Mouse (Mus musculus): ENCODE data around the gene Gda. TPM values are rescaled to one million over a fixed set of nuclear protein-coding genes. Genes with fewer than 3 reads are reported as not detected.
A peak's percentile ranks its signal among the peaks of the same experiment; 100 is the strongest.

Gene Gda
- polyA plus RNA-seq, 1 experiment from 2014 or later: 0.13 TPM

DNA sequence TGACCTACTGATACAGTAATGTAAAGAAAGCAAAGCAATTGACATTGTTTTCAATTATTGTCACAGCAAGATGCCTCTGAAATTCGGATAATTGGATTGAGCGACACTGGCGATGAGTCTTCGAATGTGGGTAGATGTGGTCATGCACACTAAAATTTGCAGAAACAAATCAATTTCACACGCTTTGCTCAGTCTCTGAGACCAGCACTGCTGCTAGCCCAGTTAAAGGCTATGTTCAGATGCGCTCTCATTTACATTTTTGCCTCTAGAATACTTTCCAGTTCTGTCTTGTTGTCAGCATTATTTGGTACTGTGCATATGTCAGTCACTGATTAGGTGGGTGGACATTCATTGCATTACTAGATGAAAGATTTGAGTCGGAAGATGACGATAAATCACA lies 102.5 kb downstream of the Gda start:
- DNase-seq (ENCODE audit: low spot score) (no peak), ATAC-seq (replicated peaks; ENCODE audit: insufficient number of reproducible peaks, low FRiP score, low TSS enrichment, low read depth) (no peak)
- Histone ChIP-seq H3K36me3 (replicated peaks; ENCODE audit: control insufficient read depth, insufficient read depth, low read depth, low read length) (no peaks in the 10 kb centered on the region), H3K4me1 (ENCODE audit: control insufficient read depth, insufficient read depth, low read length) (no peaks in the 10 kb centered on the region), H3K27me3 (ENCODE audit: control insufficient read depth, insufficient read depth, low read length) (no peaks in the 10 kb centered on the region), H3K4me2 (ENCODE audit: low read depth, low read length) (no peak overlapping the region), H3K4me3 (ENCODE audit: low read depth, low read length) (no peak overlapping the region), H3K27ac (replicated peaks; ENCODE audit: low read depth, low read length) (no peak overlapping the region), H3K9ac (replicated peaks; ENCODE audit: low read length) (no peak overlapping the region), H3K9me3 (replicated peaks; ENCODE audit: control insufficient read depth, low read length) (no peaks in the 10 kb centered on the region)
- WGBS: 87% methylated on average over 8 of the region's 8 CpGs

DNA sequence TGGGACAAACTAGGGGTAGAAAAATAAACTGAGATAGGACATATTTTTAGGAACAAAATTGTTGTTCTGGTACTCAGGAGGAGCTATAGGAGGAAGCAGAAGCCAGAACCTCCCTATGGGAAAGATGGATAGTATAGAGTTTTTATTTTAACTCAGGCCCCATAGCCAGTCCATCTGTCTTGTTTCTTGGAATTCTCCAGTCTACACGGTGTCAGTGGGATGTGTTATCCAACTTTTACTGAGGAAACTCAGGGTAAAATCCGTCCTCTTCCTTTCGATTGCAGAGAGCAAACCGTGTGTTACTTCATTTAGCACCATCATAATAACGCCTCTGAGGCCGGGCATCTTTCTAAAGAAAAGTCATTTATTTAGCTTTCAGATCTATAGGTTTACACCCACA lies 104.1 kb downstream of the Gda start:
- 91% methylated on average over 6 of the region's 6 CpGs for WGBS
- Histone ChIP-seq H3K9me3 (replicated peaks; ENCODE audit: control insufficient read depth, low read length) (no peaks in the 10 kb centered on the region), H3K36me3 (replicated peaks; ENCODE audit: control insufficient read depth, insufficient read depth, low read depth, low read length) (no peaks in the 10 kb centered on the region), H3K9ac (replicated peaks; ENCODE audit: low read length) (no peak overlapping the region), H3K4me1 (ENCODE audit: control insufficient read depth, insufficient read depth, low read length) (no peaks in the 10 kb centered on the region), H3K27me3 (ENCODE audit: control insufficient read depth, insufficient read depth, low read length) (no peaks in the 10 kb centered on the region), H3K27ac (replicated peaks; ENCODE audit: low read depth, low read length) (no peak overlapping the region), H3K4me3 (ENCODE audit: low read depth, low read length) (no peak overlapping the region), H3K4me2 (ENCODE audit: low read depth, low read length) (no peak overlapping the region)
- ATAC-seq (replicated peaks; ENCODE audit: insufficient number of reproducible peaks, low FRiP score, low TSS enrichment, low read depth) (no peak), DNase-seq (ENCODE audit: low spot score) (no peak)

DNA sequence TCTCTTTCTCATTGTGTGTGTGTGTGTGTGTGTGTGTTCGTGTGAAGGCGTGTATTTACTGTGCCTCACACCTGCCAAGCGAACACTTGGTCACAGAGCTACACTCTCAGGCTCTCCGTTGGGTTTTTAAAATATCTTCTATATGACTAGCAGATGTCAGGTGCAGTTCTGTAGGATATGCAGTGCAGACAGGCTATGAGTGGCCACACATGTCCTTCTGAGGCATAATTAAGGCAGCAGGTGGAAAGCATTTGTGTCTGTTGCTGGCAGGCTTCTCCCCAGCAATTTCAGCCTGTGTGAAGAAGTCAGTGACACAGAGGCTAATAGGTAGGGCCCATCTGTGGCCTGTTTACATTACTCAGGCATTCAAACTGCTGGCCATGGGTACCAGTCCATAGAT lies 104.7 kb downstream of the Gda start:
- H3K4me2 ChIP-seq (ENCODE audit: low read depth, low read length): no peak overlapping the region
- H3K9me3 ChIP-seq (replicated peaks; ENCODE audit: control insufficient read depth, low read length): no peaks in the 10 kb centered on the region
- no peaks in the 10 kb centered on the region for H3K4me1 ChIP-seq (ENCODE audit: control insufficient read depth, insufficient read depth, low read length)
- no peak overlapping the region for H3K27ac ChIP-seq (replicated peaks; ENCODE audit: low read depth, low read length)
- DNase-seq (ENCODE audit: low spot score) (peak; percentile 41), ATAC-seq (replicated peaks; ENCODE audit: insufficient number of reproducible peaks, low FRiP score, low TSS enrichment, low read depth) (0 out of 2 replicates have a peak, but pooled peaks have one; percentile 75)
- no peaks in the 10 kb centered on the region for H3K27me3 ChIP-seq (ENCODE audit: control insufficient read depth, insufficient read depth, low read length)
- H3K36me3 ChIP-seq (replicated peaks; ENCODE audit: control insufficient read depth, insufficient read depth, low read depth, low read length): no peaks in the 10 kb centered on the region
- 72% methylated on average over 4 of the region's 4 CpGs for WGBS
- no peak overlapping the region for H3K4me3 ChIP-seq (ENCODE audit: low read depth, low read length)
- H3K9ac ChIP-seq (replicated peaks; ENCODE audit: low read length): no peak overlapping the region

DNA sequence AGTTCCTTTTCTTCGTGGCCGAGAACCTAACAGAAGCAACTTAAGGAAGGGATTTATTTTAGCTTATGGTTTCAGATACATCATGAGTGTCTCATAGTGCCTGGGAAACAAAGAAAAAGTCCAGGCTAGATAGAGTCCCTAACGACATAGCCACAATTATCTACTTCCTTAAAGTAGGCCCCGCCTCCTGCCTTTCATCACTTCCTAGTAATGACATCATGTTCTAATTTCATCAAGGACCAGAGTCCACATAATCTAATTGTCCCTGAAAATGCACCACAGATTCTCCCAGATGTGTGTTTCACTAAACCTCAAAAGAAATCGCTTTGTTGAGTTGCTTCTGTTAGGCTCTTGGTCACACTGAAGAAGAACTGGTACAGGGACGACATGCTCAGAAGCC lies 115.5 kb downstream of the Gda start:
- H3K27ac ChIP-seq (replicated peaks; ENCODE audit: low read depth, low read length): no peak overlapping the region
- no peak overlapping the region for H3K9ac ChIP-seq (replicated peaks; ENCODE audit: low read length)
- H3K27me3 ChIP-seq (ENCODE audit: control insufficient read depth, insufficient read depth, low read length): no peaks in the 10 kb centered on the region
- H3K9me3 ChIP-seq (replicated peaks; ENCODE audit: control insufficient read depth, low read length): no peaks in the 10 kb centered on the region
- no peaks in the 10 kb centered on the region for H3K4me1 ChIP-seq (ENCODE audit: control insufficient read depth, insufficient read depth, low read length)
- no peak overlapping the region for H3K4me3 ChIP-seq (ENCODE audit: low read depth, low read length)
- no peaks in the 10 kb centered on the region for H3K36me3 ChIP-seq (replicated peaks; ENCODE audit: control insufficient read depth, insufficient read depth, low read depth, low read length)
- DNase-seq (ENCODE audit: low spot score) (no peak), ATAC-seq (replicated peaks; ENCODE audit: insufficient number of reproducible peaks, low FRiP score, low TSS enrichment, low read depth) (no peak)
- 87% methylated on average over 6 of the region's 6 CpGs for whole genome bisulfite sequencing
- H3K4me2 ChIP-seq (ENCODE audit: low read depth, low read length): no peak overlapping the region

- Histone ChIP-seq H3K9me3 (replicated peaks; ENCODE audit: control insufficient read depth, low read length) (no peaks in the 10 kb centered on the region), H3K36me3 (replicated peaks; ENCODE audit: control insufficient read depth, insufficient read depth, low read depth, low read length) (no peaks in the 10 kb centered on the region), H3K9ac (replicated peaks; ENCODE audit: low read length) (no peak overlapping the region), H3K4me2 (ENCODE audit: low read depth, low read length) (no peak overlapping the region), H3K27ac (replicated peaks; ENCODE audit: low read depth, low read length) (no peak overlapping the region), H3K27me3 (ENCODE audit: control insufficient read depth, insufficient read depth, low read length) (no peaks in the 10 kb centered on the region), H3K4me3 (ENCODE audit: low read depth, low read length) (no peak overlapping the region), H3K4me1 (ENCODE audit: control insufficient read depth, insufficient read depth, low read length) (no peaks in the 10 kb centered on the region)
- DNase-seq (ENCODE audit: low spot score) (no peak), ATAC-seq (replicated peaks; ENCODE audit: insufficient number of reproducible peaks, low FRiP score, low TSS enrichment, low read depth) (no peak)
- WGBS: 79% methylated on average over 6 of the region's 6 CpGs
These were observed 123.6 kb downstream of the Gda start for GRCm38 (mm10) chr19:21349634-21350033.

DNA sequence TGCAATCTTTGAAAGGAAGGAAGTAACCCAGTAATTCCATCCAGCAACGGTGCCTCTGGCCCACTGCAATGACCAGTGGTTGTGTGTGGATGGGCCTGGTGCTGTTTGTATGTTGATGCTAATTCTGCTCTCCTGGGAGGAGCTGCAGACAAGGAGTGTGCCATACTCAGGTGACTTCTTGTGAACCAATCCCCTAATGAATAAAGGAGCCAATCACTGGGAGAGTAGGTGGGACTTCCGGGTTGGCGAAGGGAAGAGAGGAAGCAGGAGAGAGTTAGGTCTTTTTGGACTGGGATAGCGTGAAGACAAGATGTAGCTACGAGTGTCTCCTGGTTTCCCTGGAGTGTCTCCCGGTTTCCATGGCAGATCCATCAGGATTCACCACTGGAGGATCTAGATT lies 126.6 kb downstream of the Gda start:
- H3K27ac ChIP-seq (replicated peaks; ENCODE audit: low read depth, low read length): no peak overlapping the region
- ATAC-seq (replicated peaks; ENCODE audit: insufficient number of reproducible peaks, low FRiP score, low TSS enrichment, low read depth) (no peak), DNase-seq (ENCODE audit: low spot score) (no peak)
- H3K4me2 ChIP-seq (ENCODE audit: low read depth, low read length): no peak overlapping the region
- no peak overlapping the region for H3K4me3 ChIP-seq (ENCODE audit: low read depth, low read length)
- no peaks in the 10 kb centered on the region for H3K27me3 ChIP-seq (ENCODE audit: control insufficient read depth, insufficient read depth, low read length)
- no peaks in the 10 kb centered on the region for H3K36me3 ChIP-seq (replicated peaks; ENCODE audit: control insufficient read depth, insufficient read depth, low read depth, low read length)
- no peaks in the 10 kb centered on the region for H3K4me1 ChIP-seq (ENCODE audit: control insufficient read depth, insufficient read depth, low read length)
- WGBS: 90% methylated on average over 6 of the region's 6 CpGs
- no peaks in the 10 kb centered on the region for H3K9me3 ChIP-seq (replicated peaks; ENCODE audit: control insufficient read depth, low read length)
- no peak overlapping the region for H3K9ac ChIP-seq (replicated peaks; ENCODE audit: low read length)

Other genes with a start within 250 kb of the Gda start
- gene Zfand5, start 201.2 kb downstream of the Gda start, polyA plus RNA-seq (2014; fragmentation: Nextera tagmentation; extraction: Ambion mirVana): 155 and 167 TPM in 2 replicates
- 73.9 and 74.2 TPM in 2 replicates for gene 1110059E24Rik, start 179.5 kb upstream of the Gda start, polyA plus RNA-seq (2014; fragmentation: Nextera tagmentation; extraction: Ambion mirVana)
- gene Abhd17b, start 179.7 kb upstream of the Gda start, polyA plus RNA-seq (2014; fragmentation: Nextera tagmentation; extraction: Ambion mirVana): 39.2 and 42.7 TPM in 2 replicates